Mouse (Mus musculus) mouse trophoblast stem cell (cell line): ENCODE data around the gene Olfr56.
"Not testable (repeated sequence)": the region's sequence is repeated elsewhere in the genome, so short reads cannot be mapped to it uniquely, and the experiment has no call there.

Experiments used
- in situ Hi-C, 2 experiments: fragments of 300-500 bp; cut with MseI, MboI; formaldehyde crosslinking; loops; 2 replicates in 1 of 2; 3 replicates in 1 of 2; pipeline ENCODE4 v1.15.1; 2025

The Olfr56 gene

GRCm38 (mm10) chr11:48978240-48978939 lies at the start of gene Olfr56:
Olfr56 (plus strand) TSS chr11:48978889.
- in situ Hi-C loops = not testable (repeated sequence)

- in situ Hi-C loops = not testable (repeated sequence)
Observed at GRCm38 (mm10) chr11:48933422-48933821, 45.3 kb upstream of the Olfr56 start.

- in situ Hi-C loops = not testable (repeated sequence)
Observed at GRCm38 (mm10) chr11:48933923-48934322, 44.8 kb upstream of the Olfr56 start.

GRCm38 (mm10) chr11:48935291-48935690 lies 43.4 kb upstream of the Olfr56 start:
- in situ Hi-C loops = not testable (repeated sequence)

GRCm38 (mm10) chr11:48939286-48939685 lies 39.4 kb upstream of the Olfr56 start:
- in situ Hi-C loops = not testable (repeated sequence)

- in situ Hi-C loops = not testable (repeated sequence)
Observed at GRCm38 (mm10) chr11:48946090-48946489, 32.6 kb upstream of the Olfr56 start, which contains the start of gene Psme2b. Psme2b (minus strand) TSS chr11:48946190.

- in situ Hi-C loops = not testable (repeated sequence)
Observed at GRCm38 (mm10) chr11:48974686-48975085, 4.0 kb upstream of the Olfr56 start.

GRCm38 (mm10) chr11:48979251-48979650 lies 562 bp downstream of the Olfr56 start, which contains the start of gene 9930111J21Rik1:
9930111J21Rik1 (minus strand) TSS chr11:48979398.
- in situ Hi-C loops = not testable (repeated sequence)

- in situ Hi-C loops = not testable (repeated sequence)
Observed at GRCm38 (mm10) chr11:48980052-48980451, 1.4 kb downstream of the Olfr56 start.

- in situ Hi-C loops = not testable (repeated sequence)
Observed at GRCm38 (mm10) chr11:48982848-48983247, 4.2 kb downstream of the Olfr56 start.

GRCm38 (mm10) chr11:48988219-48988618 lies 9.5 kb downstream of the Olfr56 start:
- in situ Hi-C loops = not testable (repeated sequence)

GRCm38 (mm10) chr11:48989981-48990380 lies 11.3 kb downstream of the Olfr56 start:
- in situ Hi-C loops = loop anchor here (10.0 kb wide), 3 partner anchors 65 to 115 kb away; partner anchors contain the start of gene Irgm1 (in 2 of the 2)

GRCm38 (mm10) chr11:48991740-48992520 lies 13.2 kb downstream of the Olfr56 start, which contains the start of gene Gm12185:
Gm12185 (minus strand) TSS chr11:48992226.
- in situ Hi-C loops = loop anchor here (10.0 kb wide), 3 partner anchors 67 to 117 kb away; partner anchors contain the start of gene Irgm1 (in 2 of the 2)

- in situ Hi-C loops = loop anchor here (10.0 kb wide), 3 partner anchors 68 to 118 kb away; partner anchors contain the start of gene Irgm1 (in 2 of the 2)
Observed at GRCm38 (mm10) chr11:48993296-48993695, 14.6 kb downstream of the Olfr56 start.

- in situ Hi-C loops = loop anchor here (10.0 kb wide), 3 partner anchors 69 to 119 kb away; partner anchors contain the start of gene Irgm1 (in 2 of the 2)
Observed at GRCm38 (mm10) chr11:48994018-48994417, 15.3 kb downstream of the Olfr56 start, which contains the start of gene Tgtp1. Tgtp1 (minus strand) TSS chr11:48994172.

- in situ Hi-C loops = not testable (repeated sequence)
Observed at GRCm38 (mm10) chr11:49000411-49000810, 21.7 kb downstream of the Olfr56 start.

- in situ Hi-C loops = not testable (repeated sequence)
Observed at GRCm38 (mm10) chr11:49006317-49006716, 27.6 kb downstream of the Olfr56 start.

- in situ Hi-C loops = not testable (repeated sequence)
Observed at GRCm38 (mm10) chr11:49006785-49007184, 28.1 kb downstream of the Olfr56 start.

- in situ Hi-C loops = not testable (repeated sequence)
Observed at GRCm38 (mm10) chr11:49012074-49012473, 33.4 kb downstream of the Olfr56 start.

GRCm38 (mm10) chr11:49050064-49050463 lies 71.4 kb downstream of the Olfr56 start:
- in situ Hi-C loops = not testable (repeated sequence)

GRCm38 (mm10) chr11:49051093-49051891 lies 72.6 kb downstream of the Olfr56 start, which contains the start of gene 9930111J21Rik2:
9930111J21Rik2 (minus strand) TSS chr11:49051242.
- in situ Hi-C loops = not testable (repeated sequence)
